Mouse (Mus musculus) brain, embryonic 18.5 days (tissue): Measurements from ENCODE around the gene Usp10.

Source experiments
- DNase-seq: peaks from one replicate; pipeline ENCODE4 v3.0.0-alpha.2; 2012; ENCODE audit warnings: low read depth, low spot score

Usp10 gene

GRCm38 (mm10) chr8:119909944-119910546 is at the start of gene Usp10:
Gene Usp10 (plus strand): TSS chr8:119910360.
- no peak for DNase-seq

GRCm38 (mm10) chr8:119861706-119862389 is 48.3 kb upstream of the Usp10 start, which contains the start of gene Klhl36:
Gene Klhl36 (plus strand): TSS chr8:119862266.
- peak; percentile 82 for DNase-seq

- no peak for DNase-seq
These were observed 47.8 kb upstream of the Usp10 start for GRCm38 (mm10) chr8:119862390-119862734.

- no peak for DNase-seq
These were observed 47.4 kb upstream of the Usp10 start for GRCm38 (mm10) chr8:119862749-119863148.

GRCm38 (mm10) chr8:119869616-119870015 is 40.5 kb upstream of the Usp10 start:
- DNase-seq, result no peak

- DNase-seq, result no peak
These were observed 37.0 kb upstream of the Usp10 start for GRCm38 (mm10) chr8:119873181-119873580.

- DNase-seq, result no peak
These were observed 28.9 kb upstream of the Usp10 start for GRCm38 (mm10) chr8:119881301-119881700.

- DNase-seq, result no peak
These were observed 28.2 kb upstream of the Usp10 start for GRCm38 (mm10) chr8:119881917-119882316.

- no peak for DNase-seq
These were observed 26.9 kb upstream of the Usp10 start for GRCm38 (mm10) chr8:119883281-119883680.

GRCm38 (mm10) chr8:119885612-119886011 is 24.5 kb upstream of the Usp10 start:
- no peak for DNase-seq

- DNase-seq, result no peak
These were observed 23.0 kb upstream of the Usp10 start for GRCm38 (mm10) chr8:119887130-119887529.

GRCm38 (mm10) chr8:119888012-119888411 is 22.1 kb upstream of the Usp10 start:
- DNase-seq, result no peak

- no peak for DNase-seq
These were observed 13.1 kb upstream of the Usp10 start for GRCm38 (mm10) chr8:119897069-119897468.

GRCm38 (mm10) chr8:119897933-119898332 is 12.2 kb upstream of the Usp10 start:
- DNase-seq, result no peak

- no peak for DNase-seq
These were observed 8.8 kb upstream of the Usp10 start for GRCm38 (mm10) chr8:119901349-119901748.

- DNase-seq, result no peak
These were observed 8.2 kb upstream of the Usp10 start for GRCm38 (mm10) chr8:119901952-119902351.

GRCm38 (mm10) chr8:119904323-119904911 is 5.7 kb upstream of the Usp10 start:
- no peak for DNase-seq

GRCm38 (mm10) chr8:119910547-119911257 is 542 bp downstream of the Usp10 start, which contains the start of gene Gm20388:
Gene Gm20388 (plus strand): TSS chr8:119910841.
- DNase-seq, result peak; percentile 74

- DNase-seq, result no peak
These were observed 1.2 kb downstream of the Usp10 start for GRCm38 (mm10) chr8:119911258-119911962.

GRCm38 (mm10) chr8:119912643-119913042 is 2.5 kb downstream of the Usp10 start:
- DNase-seq, result no peak

GRCm38 (mm10) chr8:119913181-119913580 is 3.0 kb downstream of the Usp10 start:
- DNase-seq, result no peak

GRCm38 (mm10) chr8:119914161-119914560 is 4.0 kb downstream of the Usp10 start:
- DNase-seq, result no peak
